Mouse (Mus musculus): ENCODE results near the gene Tmigd3.

Gene Tmigd3

DNA sequence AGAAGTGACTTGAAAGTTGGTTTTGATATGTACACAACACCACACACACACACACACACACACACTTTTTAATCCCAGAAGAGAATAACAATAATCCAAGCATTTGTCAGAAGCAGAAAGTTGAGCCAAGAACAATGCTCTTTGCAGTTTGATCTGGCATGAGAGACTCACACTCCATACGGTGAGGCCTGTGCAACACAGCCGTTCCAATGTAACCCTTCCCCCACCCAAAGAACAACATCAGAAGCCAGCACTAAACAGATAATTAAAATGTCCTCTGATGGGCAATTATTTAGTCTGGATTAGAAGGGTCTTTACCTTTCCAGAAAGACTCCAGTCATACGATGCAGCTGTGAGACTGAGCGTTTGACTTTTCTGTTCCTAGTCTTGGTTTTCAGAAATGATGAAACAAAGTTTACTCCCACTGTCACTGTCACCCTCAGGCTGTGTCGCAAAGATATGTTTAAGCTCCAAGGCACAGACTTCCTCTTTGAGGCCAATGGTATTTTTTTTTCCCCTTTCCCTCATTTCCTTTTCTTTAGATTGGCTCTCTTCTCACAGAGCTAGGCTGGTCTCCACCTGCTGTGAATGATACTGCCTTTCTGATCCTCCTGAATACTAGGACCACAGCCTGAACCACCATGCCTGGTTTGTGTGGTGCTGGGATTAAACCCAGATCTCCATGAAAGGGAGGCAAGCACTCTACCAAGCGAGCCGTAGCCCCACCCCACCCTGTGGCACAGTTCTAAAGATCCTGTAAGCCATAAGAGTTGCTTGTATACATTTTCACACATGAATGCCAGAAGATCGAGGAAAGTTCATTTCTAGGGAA lies 61.8 kb downstream of the Tmigd3 start, which contains the start of gene I830077J02Rik:
Gene I830077J02Rik, minus strand, starts transcription at position 425 of the 832 bp plus-strand sequence.
- DNase-seq (ENCODE audit: low read depth, low spot score): no peak

DNA sequence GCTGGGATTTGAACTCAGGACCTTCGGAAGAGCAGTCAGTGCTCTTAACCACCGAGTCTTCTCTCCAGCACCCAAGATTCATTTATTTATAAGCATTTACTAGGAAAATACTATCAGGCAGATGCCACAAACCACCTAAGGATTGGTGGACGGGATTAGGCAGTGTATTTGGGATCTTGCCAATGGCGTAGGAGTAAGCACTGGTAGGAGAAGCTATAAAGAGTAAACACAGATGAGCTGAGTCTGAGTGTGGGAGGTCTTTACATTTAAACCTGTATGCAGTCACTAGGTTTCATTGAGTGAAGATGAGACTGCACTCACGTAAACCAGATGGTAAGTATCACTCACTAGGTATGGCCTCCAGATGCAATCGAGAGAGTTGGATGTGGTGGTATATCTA lies 63.2 kb downstream of the Tmigd3 start:
- DNase-seq (ENCODE audit: low read depth, low spot score): no peak

DNA sequence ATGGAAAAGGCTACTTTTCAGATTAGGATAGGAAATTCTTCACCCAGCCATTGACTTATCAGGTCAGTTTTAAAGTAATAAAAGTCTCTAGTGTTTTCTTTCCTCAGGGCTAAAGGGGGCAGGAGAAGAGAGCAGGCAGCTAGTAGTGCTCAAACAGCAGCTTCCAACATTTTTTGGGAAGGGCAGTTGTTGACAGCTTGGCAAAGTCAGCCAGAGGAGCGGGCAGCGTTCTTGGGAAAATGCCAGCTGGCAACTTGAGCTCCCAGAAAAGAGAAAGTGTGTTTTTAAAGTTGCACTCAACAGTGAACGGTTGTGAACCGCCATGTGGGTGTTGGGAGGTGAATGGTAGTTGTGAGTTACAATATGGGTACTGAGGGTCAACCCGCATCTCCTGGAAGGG lies 64.3 kb downstream of the Tmigd3 start:
- no peak for DNase-seq (ENCODE audit: low read depth, low spot score)

DNA sequence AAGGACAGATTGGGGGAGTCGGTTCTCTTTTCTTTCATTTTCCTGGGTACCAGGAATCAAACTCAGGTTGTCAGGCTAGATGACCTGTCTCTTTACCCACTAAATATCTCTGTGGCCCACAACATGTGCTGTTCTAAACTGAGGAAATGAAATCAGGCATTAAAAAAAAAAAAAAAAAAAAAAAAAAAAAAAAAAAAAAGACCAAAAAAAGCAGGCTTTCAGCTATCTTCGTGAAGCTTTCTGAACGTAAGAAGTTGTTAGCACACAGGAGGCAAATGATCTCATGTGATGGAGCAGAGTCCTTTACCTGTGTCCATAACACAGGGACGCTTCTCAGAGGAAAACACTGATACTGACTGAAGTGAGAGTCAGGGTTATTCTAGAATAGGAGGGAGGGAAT lies 65.4 kb downstream of the Tmigd3 start:
- no peak for DNase-seq (ENCODE audit: low read depth, low spot score)

DNA sequence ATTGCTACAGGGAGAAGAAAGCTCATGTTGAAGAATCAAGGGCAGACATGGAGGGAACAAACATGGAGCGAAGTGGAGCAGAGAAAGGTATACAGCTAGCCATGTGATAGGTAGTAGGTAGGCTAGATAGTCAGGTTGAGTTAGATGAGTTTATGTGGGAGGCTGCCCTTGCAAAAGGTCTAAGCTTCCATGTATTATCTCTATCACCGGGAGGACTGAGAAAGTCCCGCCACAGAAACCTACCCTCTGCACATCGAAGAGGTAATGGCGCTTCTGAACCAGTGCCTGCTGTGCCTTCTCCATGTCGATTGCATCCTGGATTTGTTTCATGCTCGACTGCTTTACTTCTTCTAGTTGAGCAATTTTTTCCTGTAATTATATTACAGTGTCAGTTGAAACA lies 80.6 kb downstream of the Tmigd3 start:
- no peak for DNase-seq (ENCODE audit: low read depth, low spot score)

DNA sequence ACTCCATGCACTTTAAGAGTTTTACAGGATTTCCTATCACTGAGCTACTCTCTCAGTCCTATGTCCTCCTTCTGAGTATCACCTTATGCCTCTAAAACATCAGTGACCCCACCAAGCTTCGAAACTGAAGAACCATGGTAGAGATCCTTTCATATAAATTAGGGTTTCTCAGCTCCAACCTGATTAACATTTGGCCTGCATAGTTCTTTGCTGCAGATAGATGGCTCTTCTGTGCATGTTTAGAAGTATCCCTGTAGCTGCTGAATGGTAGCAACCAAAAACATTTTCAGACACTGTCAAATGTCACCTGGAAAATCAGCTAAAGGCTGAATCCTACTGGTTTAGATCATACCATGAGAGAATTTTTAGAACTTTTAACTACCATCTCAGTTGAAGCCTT lies 86.5 kb downstream of the Tmigd3 start:
- no peak for DNase-seq (ENCODE audit: low read depth, low spot score)

DNA sequence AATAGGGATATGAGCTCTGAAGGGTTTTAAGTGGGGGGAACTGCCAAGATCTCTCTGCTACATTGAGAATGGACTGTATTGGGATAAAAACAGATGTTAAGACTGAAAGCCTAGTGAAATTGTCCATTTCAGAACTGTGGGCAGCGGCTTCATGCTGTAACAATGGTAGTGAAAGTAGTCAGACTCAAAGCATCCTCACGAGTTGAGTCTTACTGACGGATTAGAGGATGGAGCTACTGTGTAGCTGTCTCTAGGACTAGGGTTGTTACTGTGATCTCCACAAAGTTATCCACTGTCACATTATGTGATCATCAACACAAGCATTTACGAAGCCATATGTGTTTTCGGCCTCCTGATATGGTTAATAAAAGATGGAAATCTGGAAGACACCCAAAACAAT lies 87.5 kb downstream of the Tmigd3 start:
- DNase-seq (ENCODE audit: low read depth, low spot score): no peak

DNA sequence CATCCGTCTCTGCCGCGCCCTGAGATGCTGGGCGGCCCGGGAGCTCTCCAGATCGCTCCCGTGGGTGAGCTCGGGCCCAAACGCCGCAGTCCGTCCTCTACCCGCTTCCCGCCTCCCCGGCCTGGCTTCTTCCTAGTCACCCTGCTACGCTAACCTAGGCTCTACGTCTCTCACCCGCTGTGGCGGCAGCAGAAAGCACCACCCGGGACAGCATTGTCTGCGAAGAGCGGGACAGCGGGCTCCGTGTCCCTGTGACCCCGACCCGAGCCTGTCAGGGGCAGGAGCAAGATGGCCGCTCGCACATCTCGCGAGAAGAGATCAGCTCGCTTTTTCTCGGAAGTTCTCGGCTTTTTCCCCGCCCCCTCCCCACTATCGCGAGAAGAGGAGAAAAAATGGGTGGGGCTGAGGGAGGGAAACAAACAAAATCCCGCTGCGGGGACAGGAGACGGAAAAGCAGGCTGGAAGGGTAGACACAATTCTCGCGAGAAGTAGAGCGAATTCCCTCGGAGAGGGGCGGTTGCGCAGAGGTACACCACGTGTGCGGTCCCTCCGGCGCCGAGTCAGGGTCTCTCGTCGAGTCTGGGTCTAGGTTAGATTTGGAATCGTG lies 88.4 kb downstream of the Tmigd3 start, which contains the start of gene Wdr77:
Gene Wdr77, plus strand, starts transcription at position 396 of the 607 bp plus-strand sequence.
- peak; percentile 100 for DNase-seq (ENCODE audit: low read depth, low spot score)

DNA sequence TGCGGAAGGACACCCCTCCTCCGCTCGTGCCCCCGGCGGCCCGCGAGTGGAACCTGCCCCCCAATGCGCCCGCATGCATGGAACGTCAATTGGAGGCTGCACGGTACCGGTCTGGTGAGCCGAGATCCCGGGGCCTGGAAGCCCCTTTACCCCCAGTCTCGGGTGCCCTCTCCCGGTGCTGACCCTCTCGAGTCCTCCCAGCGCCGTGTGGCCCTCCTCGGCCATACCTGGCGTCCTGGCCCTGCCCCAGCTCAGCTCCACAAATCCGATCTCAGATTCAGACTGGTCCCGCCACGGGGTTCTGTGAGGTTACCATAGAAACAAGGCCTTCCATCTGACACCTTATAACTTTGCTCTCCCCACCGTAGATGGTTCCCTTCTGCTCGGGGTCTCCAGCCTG lies 88.9 kb downstream of the Tmigd3 start:
- DNase-seq (ENCODE audit: low read depth, low spot score): no peak

DNA sequence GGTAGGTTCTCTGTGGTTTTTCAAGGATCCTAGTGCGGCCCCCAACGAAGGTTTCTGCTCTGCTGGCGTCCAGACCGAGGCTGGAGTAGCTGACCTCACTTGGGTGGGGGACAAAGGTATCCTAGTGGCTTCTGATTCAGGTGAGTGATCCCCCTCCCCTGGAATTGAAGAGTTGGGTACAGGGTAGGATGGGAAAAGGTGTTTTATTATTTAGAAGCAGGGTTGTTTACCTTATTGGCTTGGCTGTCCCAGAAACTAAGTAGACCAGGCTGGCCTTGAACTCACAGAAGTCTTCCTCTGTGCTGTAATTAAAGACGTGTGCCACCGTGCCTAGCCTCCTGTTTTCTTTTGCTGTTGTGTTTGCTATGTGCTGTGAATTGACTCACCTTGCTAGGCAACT lies 89.3 kb downstream of the Tmigd3 start, which contains the start of gene Atp5f1:
Gene Atp5f1, minus strand, starts transcription at position 101 of the 400 bp plus-strand sequence.
- no peak for DNase-seq (ENCODE audit: low read depth, low spot score)

DNA sequence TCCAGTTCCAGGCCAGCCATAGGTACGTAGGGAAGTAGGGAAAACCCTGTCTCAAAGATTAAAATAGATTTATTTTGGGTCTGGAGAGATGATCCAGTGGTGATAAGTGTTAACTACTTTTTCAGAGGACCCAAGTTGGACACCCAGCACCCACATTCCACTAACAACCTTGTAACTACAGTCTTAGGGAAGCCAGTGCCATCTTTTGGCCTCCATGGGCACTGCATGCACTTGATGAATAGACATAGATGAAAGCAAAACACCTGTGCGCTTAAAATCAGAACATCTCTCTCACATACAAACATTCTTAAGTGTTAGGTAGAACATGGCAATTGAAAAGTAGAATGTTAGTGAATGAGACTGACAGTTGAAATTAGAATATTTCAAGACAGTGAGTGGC lies 90.0 kb downstream of the Tmigd3 start:
- DNase-seq (ENCODE audit: low read depth, low spot score): peak; percentile 53

DNA sequence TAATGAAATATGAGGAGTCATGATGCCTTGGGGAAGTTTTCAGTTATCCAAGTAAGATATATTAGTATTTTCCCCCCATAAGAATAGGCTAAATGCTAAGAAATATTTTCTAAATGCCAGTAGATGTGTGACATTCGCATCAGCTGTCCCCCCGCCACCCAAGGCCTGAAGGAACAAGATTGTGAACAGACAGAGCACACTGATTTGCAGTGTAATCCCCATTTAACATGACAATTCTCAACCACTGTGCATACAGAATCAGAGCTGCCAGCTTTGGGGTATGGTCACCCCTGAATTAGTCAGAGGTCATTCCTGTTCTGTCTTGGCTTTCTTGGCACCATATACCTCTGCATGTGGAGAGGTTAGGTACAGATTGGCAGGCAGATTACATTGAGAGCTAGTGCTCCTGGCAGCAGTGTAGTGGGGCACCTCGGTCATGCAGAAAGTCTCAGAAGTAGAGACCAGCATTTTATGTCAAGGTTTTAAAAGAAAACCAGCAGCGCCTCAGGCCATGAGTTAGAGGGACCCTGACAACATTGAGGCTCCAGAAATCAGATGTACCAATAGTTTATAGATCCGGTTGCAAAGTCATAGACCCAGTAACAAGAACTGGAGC lies 101.2 kb downstream of the Tmigd3 start:
- no peak for DNase-seq (ENCODE audit: low read depth, low spot score)

DNA sequence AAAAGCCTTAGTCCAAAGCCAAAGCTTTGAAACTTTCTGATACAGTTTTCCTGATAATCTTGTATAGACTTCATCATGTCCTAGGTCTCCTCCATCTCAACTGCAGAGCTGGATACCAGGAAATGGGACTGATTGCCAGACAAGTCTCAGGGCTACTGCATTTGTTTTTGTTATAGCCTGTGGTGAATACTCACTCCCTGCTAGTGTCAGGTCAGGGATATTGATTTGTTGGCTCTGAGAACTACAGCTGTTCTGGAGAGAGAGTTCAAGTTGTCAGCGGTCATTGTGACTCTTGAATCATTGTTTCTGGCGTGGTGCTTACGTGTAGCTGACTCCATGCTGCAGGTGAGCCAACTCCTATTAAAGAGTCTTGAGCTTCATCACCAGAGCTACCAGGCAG lies 102.7 kb downstream of the Tmigd3 start, which contains the start of gene Ovgp1:
Gene Ovgp1, plus strand, starts transcription at position 301 of the 400 bp plus-strand sequence.
- DNase-seq (ENCODE audit: low read depth, low spot score): no peak

Data from A20 (cell line).